8 mouse cellular contexts compared by ENCODE assay signal in genomic region chr12:32954216-32955021, GRCm38 (mm10). TPM values are rescaled to one million over a fixed set of nuclear protein-coding genes. Genes with fewer than 3 reads are reported as not detected.
DNase-seq lines count a peak whose midpoint lies in the region; ATAC-seq and TF ChIP-seq lines count a peak whose summit lies in the region.

No protein-coding gene starts in this region.

- no peaks in the 10 kb centered on the region for H3K27me3 ChIP-seq in Patski
- H3K27me3 ChIP-seq in erythroblast, embryonic 14.5 days (ENCODE audit: control insufficient read depth) = no peaks in the 10 kb centered on the region

- CTCF ChIA-PET in Patski (lab: Charles Lee) = interaction anchor here (0.9 to 2.2 kb wide), 4 partner anchors 30 to 73 kb away, joined by 3 to 8 read pairs (median 3); no protein-coding TSS in a partner anchor

- peak; percentile 40 for DNase-seq in layer of hippocampus, adult 9-10 months (ENCODE audit: low spot score)
- DNase-seq in layer of hippocampus, postnatal 14 days (ENCODE audit: low spot score in 2 of 2) = no peak
- DNase-seq in Patski (ENCODE audit: low read depth, low spot score) = no peak
- peak; percentile 93 for DNase-seq in induced T-regulatory cell, adult 2 months (ENCODE audit: low read depth)
- DNase-seq in lung, postnatal 36 days = peak; percentile 83
- DNase-seq in telencephalon, adult 2 months (ENCODE audit: low read depth, low spot score) = peak; percentile 52
- DNase-seq in urinary bladder, postnatal 4 days (ENCODE audit: low spot score in 2 of 2) = no peak

- POLR2A ChIA-PET in Patski (lab: Charles Lee) = interaction anchor here (0.8 kb wide), 2 partner anchors 16 to 227 kb away, joined by 3 read pairs; no protein-coding TSS in a partner anchor

- in situ Hi-C loops in Patski (cut with MboI; ENCODE audit: low pct_unique_long_range_greater_than_20kb) = no loop called here

- ATAC-seq in Patski = peak; percentile 44

- peaks cover 34% of the 10 kb centered on the region for H3K4me1 ChIP-seq in erythroblast, embryonic 14.5 days (ENCODE audit: control insufficient read depth)

- no peak for TF ChIP-seq CTCF in Patski (IDR thresholded peaks at IDR 0.05)

- H3K9me3 ChIP-seq in erythroblast, embryonic 14.5 days (ENCODE audit: control insufficient read depth, low read length) = no peaks in the 10 kb centered on the region

- no peaks in the 10 kb centered on the region for H3K36me3 ChIP-seq in erythroblast, embryonic 14.5 days (ENCODE audit: control insufficient read depth)

- peak overlapping the region; percentile 91 for H3K4me3 ChIP-seq in erythroblast, embryonic 14.5 days (replicated peaks)

RNA-seq across cellular contexts. Expression of gene Sypl, which starts 0.7 kb away (rescaled TPM):
- total RNA-seq in layer of hippocampus, postnatal 14 days (2021) = 10 to 100 TPM; 37.2 to 41.0 TPM
- 92.5 TPM for polyA plus RNA-seq in Patski (2021)
- polyA plus RNA-seq in erythroblast, embryonic 14.5 days (2012) = 0.03 and 0.20 TPM in 2 replicates

Comparison
In these comparisons a context has a peak if more than half of its experiments do, and no peak if none do; other contexts are left out.
1. DNase-seq: peak in layer of hippocampus, adult 9-10 months (single experiment), induced T-regulatory cell, adult 2 months (single experiment), lung, postnatal 36 days (single experiment) and telencephalon, adult 2 months (single experiment); none in layer of hippocampus, postnatal 14 days (0 of 2), Patski (single experiment) and urinary bladder, postnatal 4 days (0 of 2).
2. RNA of gene Sypl, which starts 0.7 kb away (polyA plus RNA-seq): 92.5 TPM in Patski (single experiment); 0.03 to 0.20 TPM in erythroblast, embryonic 14.5 days; every median in the first group is over 10 times any median in the second.